Mouse (Mus musculus) thymus, postnatal 10 days (tissue): Measurements from ENCODE around the gene Nadsyn1.

Source experiments
- DNase-seq, 2 experiments: peaks; one replicate each; pipeline ENCODE4 v3.0.0; 2021; ENCODE audit warnings: low spot score in 2 of 2

Nadsyn1 gene

DNA sequence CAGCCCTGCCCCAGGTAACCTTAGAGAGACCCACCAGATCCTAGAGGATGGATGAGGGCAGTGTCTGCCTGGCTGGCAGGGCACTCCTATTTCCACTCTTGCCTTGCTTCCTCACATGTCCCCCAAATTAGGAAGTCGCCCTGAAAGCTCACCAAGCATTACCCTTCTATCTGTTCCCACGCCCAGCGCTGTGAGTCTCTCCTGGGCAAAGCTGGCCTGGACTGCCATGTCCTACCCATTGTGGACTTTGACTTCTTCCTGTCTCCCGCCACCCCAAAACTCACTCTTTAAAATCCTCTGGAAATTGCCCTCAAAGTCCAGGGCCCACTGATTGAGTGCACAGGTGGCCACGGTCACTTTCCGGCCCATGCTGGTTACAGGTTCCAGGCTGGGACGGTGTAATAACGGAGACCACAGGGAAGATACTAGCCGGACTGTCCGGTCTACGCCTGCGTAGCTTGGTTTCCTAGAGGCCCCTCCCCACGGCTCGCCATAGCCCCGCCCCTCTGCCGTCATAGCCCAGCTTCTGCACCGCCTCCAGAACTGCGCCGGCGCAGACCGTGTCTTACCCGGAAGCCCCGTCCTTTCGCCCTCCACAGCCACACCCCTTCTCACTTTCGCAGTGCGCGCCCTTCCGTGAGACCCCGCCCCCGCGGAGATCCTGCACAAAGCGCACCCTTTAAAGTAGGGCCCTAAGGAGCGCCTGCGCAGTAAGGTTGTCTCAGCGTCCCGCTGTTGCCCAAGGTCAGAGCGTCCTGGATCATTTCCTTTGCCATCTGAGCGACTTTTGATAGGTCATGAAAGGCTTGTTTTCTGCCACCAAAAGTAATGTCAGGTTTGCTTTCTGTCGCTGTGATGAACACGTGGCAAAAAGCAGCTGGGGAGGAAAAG is at the start of gene Nadsyn1, which contains the start of gene Dhcr7:
Gene Nadsyn1, minus strand, starts transcription at position 475 of the 891 bp plus-strand sequence.
Gene Dhcr7, plus strand, starts transcription at position 771 of the 891 bp plus-strand sequence.
- DNase-seq: peak; percentile 99

DNA sequence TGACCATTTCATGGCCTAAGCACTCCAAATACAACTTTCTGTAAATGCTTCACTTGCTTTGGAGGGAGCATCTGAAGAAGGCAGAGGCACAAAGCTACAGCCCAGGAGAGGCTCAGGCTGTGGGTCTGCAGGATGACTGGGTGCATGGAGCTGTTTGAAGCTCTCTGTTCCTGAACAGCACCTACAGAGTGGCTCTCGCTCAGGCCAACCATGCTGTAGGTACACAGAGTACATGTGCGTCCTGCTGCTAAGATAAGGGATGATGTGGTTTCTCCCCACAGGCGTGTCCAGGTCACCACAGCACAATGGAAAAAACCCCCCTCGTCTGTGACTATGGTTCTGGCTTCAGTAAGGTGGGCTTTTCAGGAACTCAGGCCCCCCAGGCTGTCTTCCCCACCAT is 46.2 kb upstream of the Nadsyn1 start:
- no peak for DNase-seq

DNA sequence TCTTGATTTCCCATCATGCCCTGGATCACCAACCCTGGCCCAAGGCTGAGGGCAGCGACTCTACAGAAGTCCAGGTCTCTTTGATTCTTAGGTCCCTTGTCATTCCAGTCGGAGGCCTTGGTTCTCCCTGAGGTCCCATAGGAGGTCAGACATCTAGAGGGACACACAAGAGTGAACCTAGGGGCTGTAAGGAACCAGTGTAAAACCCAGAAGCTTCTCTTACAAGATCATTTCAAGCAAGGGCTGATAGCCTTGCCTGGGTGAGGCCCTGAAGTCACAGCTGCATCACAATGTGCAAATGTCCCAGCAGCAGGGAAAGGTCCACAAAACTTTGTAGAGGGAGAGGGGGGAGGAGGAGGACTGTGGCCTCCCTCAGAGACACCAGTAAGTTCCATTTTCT is 43.9 kb upstream of the Nadsyn1 start, which contains the start of gene Gm498:
Gene Gm498, plus strand, starts transcription at position 301 of the 400 bp plus-strand sequence.
- no peak for DNase-seq

DNA sequence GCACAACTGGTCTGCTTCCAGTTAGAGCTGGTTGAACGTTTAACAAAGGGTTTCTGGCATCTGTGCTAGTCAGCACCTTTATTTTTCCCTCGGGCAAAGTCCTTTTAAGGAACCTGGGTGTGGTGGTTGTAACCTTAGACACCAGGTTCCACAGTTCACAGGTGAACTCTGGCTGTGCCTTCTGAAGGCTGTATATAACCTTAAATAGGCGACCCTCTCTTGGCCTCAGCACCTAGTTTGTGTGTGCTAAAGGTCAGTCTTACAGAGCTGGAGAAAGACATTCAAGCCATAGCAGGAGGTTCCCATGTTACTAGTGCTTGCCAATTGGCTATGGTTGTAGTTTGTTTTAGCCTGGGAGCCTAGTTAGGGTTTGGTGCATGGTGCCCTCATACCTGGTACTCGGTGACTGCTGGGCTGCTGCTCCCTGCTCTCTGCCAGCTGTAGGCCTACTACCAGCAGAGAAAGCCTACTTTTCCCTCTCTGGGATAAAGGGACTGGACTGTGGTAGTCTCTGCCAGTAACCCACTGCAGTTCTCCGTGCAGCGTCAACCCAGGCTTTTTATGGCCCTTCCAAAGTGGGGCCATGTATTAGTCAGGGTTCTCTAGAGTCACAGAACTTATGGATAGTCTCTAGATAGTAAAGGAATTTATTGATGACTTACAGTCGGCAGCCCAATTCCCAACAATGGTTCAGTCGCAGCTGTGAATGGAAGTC is 26.3 kb upstream of the Nadsyn1 start:
- no peak for DNase-seq

DNA sequence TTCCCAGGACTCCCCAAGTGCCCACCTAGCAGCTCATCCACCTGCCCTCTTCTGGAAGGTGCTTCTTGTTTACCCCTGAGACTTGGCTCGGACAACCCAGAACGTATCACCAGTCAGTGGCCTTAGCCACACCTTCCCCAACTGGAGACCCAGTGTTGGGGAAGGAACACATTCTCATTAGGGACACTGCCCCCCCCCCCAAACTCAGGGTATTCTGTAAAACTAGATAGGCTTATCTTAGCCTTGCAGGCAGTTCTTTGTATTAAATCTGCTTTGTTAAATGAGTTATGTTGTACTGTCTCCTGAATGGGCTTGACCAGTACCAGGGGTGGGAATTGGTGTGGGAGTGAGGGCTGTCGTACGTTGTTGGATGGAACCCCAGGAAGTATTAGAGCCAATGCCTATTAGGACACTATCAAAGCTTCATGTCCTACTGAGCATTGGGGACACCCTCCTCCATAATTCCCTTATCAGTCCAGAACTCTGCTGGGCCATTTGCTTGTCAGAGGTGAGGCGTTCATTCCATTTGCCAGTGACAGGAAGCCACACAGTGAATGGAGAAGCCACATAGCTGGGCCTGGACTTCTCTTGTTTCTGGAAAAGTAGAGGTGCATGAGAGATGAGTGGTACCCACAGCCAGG is 25.6 kb upstream of the Nadsyn1 start:
- DNase-seq: no peak

DNA sequence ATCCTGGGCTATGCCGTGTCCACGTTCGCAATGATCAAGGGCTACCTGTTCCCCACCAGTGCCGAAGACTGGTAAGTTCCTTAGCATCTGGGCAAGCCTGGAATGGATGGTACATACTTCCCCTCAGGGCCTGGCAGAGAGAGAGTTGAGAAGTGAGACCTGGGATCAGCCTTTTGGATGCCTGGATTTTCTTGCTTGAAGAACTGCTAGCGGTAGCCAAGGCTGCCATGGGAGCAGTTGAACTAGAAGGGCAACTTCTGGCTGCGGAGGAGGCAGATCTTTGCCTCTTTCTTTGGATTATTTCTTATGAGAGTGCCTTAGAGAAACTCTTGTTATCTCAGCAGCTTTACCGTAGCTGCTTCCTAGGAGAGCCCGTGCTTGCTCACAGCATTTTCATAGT is 18.7 kb upstream of the Nadsyn1 start:
- DNase-seq: no peak

DNA sequence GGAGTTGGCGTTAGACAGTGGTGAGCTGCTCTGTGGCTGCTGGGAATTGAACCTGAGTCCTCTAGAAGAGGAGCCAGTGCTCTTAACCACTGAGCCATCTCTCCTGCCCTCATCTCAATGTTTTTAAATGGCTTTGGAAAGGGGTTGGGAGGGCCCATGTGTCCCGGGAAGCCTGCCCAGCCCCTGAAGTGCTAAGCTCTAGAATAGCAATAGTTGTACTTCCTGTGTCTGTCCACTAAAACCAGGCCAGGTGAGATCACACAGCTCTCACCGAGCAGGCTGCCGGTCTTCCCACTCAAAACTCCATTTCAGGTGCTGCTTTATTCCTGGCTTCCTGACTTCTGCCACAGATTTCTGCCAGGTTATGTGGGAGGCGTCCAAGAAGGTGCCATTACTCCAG is 17.5 kb upstream of the Nadsyn1 start:
- DNase-seq: no peak

DNA sequence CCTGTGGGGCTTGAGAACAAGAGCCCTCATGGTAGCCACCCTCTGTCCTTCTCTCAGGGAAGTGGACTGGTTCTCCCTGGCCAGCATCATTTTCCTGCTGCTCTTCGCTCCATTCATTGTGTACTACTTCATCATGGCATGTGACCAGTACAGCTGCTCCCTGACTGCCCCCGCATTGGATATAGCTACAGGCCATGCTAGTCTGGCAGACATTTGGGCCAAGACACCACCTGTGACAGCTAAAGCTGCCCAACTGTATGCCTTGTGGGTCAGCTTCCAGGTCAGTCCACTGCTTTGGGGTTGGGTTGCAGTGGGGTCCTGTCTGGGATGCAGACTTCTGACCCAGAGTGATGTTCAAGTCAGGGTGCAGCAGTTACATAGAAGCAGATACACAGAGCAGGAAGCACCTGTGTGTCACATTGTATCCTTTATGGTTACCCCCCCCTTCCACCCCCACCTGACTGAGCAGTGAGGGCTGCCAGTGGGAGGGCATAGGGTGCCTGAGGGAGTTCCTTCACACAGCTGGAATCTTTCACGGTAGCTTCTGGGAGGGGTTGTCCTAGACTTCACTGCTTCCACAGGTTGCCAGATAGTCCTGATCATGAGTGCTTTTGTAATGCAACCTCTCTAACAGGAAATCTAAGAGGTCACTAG is 15.2 kb upstream of the Nadsyn1 start:
- peak; percentile 51 to 59 for DNase-seq

DNA sequence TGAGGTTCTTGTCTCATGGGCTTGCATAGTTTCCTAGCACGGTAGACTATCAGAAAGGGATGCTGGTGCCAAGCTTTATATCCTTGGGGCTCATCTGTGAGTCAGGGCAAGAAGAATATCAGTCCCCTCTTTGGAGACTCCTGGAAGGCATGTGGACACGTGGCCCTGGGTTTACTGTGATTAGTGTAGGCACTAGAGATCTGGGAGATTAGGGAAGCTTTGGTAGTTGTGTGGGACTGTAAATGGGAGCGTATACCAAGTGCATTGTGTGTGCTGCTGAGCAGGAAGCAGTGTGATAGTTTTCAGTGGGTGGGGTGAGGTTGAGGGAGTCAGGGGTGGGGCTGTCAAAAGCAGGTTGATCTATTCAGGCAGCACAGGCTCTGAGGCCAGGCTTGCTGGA is 12.3 kb upstream of the Nadsyn1 start:
- no peak for DNase-seq

DNA sequence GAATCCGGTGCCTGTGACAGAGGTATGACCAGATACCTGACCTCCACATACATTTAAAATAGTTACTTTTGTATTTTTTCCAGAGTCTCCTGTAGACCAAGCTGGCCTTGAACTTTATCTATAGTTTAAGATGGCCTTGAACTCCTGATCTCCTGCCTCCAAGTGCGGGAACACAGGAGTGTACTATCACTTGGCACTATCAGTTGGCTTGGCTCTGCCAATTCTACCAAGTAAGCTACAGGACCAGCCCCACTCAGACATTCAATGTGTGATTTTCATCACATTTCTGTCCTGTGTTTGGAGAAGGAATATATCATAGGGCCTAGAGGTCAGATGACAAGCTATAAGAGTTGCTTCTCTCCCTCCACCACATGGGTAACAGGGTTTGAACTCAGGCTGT is 11.7 kb upstream of the Nadsyn1 start:
- no peak for DNase-seq

DNA sequence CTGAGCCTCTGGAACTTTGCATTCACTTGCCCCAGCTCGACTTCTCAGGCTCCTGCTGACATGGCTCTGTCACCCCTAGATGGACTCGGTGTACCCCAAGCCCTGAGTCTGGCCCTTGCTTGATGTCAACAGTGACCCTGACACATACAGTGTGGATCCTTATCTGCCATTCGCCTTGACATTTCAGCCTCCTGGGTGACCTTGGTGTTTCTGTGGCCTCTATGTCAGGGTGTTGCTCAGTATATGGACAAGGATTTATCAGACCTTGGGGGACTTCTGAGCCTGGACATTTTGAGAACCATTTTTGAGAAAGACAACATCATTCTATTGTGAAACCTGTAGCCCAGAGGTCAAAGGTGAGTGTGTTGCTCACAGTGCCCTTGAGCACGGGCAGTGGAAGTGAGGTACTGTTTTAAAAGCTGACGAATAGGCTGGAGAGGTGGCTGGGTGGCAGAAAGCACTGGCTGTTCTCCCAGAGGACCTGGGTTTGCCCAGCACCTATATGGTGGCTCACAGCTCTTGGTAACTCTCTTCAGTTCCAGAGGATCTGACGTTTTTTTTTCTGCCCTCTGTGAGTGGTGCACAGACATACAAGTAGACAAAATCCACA is 11.0 kb upstream of the Nadsyn1 start:
- DNase-seq: no peak

DNA sequence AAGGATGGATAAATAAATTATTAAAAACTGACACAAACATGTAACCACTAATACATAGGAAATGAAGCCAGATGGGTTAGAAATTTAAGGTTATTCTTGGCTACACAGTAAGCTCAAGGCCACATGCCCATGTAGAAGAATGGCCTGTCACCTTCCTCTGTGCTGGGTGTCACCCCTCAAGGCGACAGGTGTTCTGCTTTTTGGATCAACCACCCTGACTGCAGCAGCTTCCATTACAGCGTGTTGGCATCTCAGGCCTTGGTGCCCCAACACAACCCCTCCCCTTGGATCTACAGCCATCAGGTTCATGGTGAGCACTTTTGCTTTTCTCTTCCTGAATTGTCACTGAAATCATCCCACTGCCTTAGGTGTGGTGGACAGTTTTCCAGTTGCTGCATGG is 10.0 kb upstream of the Nadsyn1 start:
- DNase-seq: no peak

DNA sequence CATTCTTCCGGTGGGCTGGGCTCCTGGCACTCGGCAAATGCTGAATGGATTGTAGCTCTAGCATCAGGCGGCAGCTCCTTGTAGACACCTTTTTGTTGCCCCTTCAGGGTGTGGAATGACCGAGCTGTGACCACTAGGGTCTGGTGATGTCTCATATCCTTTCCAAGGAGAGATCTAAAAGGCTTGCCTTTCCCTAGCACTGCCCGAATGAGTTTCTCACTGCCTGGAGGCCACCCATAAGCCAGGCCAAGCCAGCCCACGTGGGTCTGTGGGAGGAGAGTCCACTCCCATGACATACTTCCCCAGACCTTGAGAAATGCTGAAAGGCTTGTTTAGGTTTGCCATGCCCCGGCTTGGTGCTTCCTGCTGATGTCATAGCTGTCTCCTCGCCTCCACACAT is 9.5 kb upstream of the Nadsyn1 start:
- no peak for DNase-seq

DNA sequence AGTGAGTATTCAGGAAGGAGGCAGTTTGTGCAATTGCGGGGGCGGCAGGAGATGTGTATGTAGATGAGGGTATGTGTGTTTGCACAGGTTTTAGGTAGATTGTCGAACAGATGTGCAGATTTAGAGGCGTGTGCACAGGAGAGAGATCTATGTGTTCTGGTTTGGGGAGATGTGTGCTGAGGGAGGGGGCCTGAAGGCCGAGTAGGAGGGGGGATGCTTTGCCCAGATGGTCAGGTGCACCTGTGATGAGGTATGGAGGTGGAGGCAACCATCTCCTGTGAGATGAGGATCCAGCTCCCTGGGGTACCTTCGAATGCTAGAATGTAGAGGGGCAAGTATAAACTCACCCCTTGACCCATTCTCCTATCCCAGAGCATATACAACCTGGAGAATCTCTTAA is 7.8 kb upstream of the Nadsyn1 start:
- peak in 1 of 2 experiments; percentile 22 for DNase-seq

DNA sequence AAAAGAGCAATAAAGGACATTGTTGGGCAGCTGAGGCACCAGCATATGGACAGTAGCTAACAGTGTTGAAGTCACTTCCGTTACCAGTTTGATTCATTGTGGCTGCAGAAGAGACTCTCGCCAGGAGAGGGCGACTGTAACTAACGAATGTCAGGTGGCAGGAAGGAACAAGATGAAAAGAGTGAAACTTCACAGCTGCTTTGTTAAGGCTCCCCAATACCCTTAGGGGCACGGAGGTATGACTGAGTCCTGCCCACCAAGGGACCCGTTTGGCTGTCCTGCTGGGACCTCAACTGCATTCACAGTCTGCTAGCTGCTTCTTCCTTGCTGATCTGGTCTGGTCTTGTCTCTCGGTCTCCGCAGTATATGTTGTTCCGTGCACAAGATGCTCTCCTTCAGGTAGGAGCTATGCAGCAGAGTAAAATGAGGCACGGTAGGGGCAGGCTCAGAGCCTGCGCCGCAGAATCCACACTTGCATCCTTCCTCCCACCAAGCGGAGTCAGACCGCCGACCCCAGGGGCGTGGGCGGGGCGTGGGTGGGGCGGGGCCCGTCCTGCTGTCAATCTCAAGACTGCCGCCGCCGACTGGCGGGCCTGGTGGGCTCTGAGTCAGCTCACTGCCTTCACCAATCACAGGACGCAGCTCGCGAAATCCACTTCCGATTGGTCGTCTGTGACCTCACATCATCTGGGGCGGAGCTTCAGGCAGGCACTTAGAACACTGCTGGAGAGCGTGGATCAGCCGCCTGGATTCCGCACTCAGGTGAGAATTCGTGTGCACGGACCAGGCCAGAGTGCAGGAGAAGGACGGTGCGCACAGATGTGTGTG is 7.1 kb upstream of the Nadsyn1 start:
- peak; percentile 94 to 95 for DNase-seq

DNA sequence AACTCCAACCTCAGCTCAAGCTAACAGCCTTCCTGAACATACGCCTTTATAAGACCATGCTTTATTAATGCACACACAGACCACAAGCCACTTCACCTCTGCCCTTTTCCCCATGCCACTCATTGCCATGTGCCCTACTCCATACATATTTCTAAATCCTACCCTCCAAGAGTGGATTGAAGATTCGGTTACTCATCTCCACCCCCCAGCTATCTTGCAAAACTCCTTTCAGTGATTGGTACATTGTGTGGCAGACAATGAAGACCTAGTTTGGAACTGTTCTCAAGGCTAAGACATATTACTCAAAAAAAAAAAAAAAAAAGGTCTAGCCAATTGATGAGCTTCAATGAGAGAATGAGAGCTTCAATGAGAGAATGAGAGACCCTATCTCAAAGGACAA is 4.3 kb upstream of the Nadsyn1 start:
- DNase-seq: no peak

DNA sequence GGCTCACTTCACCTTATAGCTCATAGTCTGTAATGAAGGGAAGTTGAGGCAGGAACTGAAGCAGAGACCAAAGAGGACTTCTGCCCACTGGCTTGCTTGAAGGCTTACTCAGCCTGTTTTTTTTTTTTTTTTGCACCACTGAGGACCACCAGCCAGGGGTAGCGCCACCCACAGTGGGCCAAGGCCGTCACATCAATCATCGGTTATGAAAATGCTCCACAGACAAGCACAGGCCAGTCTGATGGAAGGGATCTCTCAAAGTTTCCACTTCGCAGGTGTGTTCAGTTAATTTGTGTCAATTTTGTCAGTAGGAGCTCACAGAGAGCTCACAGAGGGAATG is 587 bp upstream of the Nadsyn1 start:
- no peak for DNase-seq

DNA sequence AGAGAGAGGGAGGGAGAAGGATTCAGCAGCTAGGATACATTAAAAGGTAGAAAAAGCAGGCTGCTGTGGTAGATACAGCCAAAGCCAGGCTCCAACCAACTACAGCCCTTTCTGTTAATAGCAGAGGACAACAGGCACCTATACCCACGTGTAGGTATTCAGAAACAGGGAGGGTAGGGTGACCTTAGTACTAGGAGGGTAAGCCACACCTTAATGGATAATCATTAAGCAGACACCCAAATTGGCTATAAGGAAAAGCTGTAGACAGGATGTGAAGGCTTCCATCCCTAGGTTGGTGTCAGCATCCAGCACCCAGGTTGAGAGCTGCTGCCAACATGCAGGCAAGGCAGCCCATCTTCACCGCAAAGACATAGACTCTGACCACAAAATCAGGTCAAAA is 1.4 kb downstream of the Nadsyn1 start:
- no peak for DNase-seq

DNA sequence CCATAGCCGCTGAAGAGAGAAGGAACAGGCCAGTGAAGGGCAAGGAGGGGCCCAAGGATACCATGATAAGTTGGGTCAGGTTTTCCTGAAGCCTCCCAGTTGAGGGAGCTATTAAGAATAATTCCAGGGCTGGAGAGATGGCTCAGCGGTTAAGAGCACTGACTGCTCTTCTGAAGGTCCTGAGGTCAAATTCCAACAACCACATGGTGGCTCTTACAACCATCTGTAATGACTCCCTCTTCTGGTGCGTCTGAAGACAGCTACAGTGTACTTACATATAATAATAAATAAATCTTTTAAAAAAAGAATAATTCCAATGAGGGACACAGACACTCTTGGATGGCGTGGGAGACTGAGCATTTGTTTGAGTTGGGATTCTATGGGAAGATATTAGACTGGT is 3.4 kb downstream of the Nadsyn1 start:
- no peak for DNase-seq

DNA sequence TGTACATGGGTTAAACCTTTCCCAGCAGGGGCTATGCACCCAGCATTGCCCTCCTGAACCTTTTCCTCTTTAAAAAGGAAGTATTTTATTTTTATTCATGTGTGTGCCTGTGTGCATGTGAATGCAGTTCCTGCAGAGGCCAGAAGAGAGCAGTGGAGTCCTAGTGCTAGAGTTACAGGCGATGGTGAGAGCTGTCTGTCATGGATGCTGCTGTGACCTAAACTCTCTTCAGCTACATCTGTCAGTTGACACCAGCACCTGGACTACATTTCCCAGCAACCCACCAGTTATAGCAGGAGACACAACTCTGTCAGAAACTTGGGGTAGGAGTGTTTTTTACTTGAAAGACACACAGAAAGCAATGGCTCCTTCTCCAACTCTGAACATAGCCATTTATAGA is 13.7 kb downstream of the Nadsyn1 start:
- peak; percentile 45 to 67 for DNase-seq

DNA sequence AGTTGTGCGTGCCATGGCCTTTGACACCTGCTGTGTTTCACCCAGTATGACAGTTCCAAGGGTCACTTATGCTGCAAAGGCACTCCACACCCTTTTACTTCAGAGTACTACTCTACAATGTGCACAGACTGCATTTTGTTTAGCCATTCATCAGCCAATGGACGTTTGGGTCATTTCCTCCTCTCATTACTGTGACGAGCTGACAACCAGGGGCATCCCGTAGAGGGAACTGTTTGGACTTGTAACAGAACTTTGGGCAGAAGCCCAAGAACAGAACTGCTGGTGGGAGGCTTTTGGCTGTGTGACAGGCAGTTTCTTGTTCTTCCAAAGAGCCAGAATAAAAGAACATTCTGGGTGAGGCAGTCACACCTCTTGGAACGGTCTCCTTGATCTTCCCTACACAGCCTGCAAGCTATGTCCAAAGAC is 17.4 kb downstream of the Nadsyn1 start:
- DNase-seq: no peak
